Mouse (Mus musculus): Measurements from ENCODE around the gene Gm13199. TPM values are rescaled to one million over a fixed set of nuclear protein-coding genes. Genes with fewer than 3 reads are reported as not detected.

The Gm13199 gene
- polyA plus RNA-seq, 1 experiment from 2014 or later = 1.1 TPM

DNA sequence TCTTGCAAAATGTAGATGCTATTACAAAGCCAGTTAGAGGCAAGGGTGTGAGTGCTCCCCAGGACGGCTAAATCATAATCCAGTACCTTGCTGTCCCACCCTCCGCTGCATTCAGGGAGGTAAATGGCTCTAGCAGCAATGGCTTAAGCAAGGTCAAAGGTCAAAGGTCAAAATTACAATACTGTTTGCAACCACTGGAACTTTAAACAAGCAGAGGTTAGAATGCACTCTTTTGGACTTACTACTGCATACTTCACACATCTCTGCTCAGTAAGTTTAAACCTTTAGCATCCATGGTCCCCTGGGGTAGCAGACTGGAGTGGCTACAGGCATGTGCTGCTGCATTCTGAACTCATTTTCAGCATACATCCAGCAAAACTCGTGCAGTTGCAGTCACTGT lies 14.7 kb upstream of the Gm13199 start:
- no peaks in the 10 kb centered on the region for H3K9me3 ChIP-seq (replicated peaks; ENCODE audit: control insufficient read depth, low read length)
- no peak overlapping the region for H3K4me3 ChIP-seq (replicated peaks; ENCODE audit: low read length)
- no peak for ATAC-seq (ENCODE audit: insufficient read depth, low FRiP score)
- no peak overlapping the region for H3K4me2 ChIP-seq (ENCODE audit: low read depth, low read length)
- H3K36me3 ChIP-seq (ENCODE audit: control insufficient read depth, insufficient read depth, low read length) = peaks cover 15% of the 10 kb centered on the region; the same call in 1 of the 2 replicates
- no peak overlapping the region for H3K9ac ChIP-seq (ENCODE audit: low read length)
- WGBS = 69% methylated on average over 3 of the region's 3 CpGs
- H3K27ac ChIP-seq (ENCODE audit: low read length) = no peak overlapping the region
- no peaks in the 10 kb centered on the region for H3K27me3 ChIP-seq (ENCODE audit: control insufficient read depth, insufficient read depth, low read length)
- no peaks in the 10 kb centered on the region for H3K4me1 ChIP-seq (ENCODE audit: control insufficient read depth, insufficient read depth, low read length)

DNA sequence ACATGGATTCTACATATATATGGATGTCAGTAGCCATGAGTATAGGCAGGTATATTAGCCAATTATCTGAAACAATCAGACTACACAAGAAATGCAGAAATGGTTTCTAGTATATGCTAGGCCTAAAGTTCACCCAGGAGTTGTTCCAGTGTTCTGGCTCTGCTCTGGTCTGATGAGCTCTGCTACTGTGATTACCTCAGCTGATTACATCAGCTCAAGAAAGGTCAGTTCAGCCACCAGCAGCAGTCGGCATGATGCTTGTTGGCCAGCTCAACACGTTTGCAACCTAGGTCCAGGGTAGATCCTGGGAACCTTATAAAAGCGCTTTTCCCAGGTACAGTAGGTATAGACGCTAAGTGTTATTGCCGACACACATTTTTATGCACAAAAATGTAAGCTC lies 7.0 kb upstream of the Gm13199 start:
- 89% methylated on average over 5 of the region's 5 CpGs for WGBS
- no peak overlapping the region for H3K4me2 ChIP-seq (ENCODE audit: low read depth, low read length)
- no peaks in the 10 kb centered on the region for H3K27me3 ChIP-seq (ENCODE audit: control insufficient read depth, insufficient read depth, low read length)
- H3K27ac ChIP-seq (ENCODE audit: low read length) = no peak overlapping the region
- H3K9me3 ChIP-seq (replicated peaks; ENCODE audit: control insufficient read depth, low read length) = no peaks in the 10 kb centered on the region
- ATAC-seq (ENCODE audit: insufficient read depth, low FRiP score) = no peak
- no peak overlapping the region for H3K4me3 ChIP-seq (replicated peaks; ENCODE audit: low read length)
- no peaks in the 10 kb centered on the region for H3K4me1 ChIP-seq (ENCODE audit: control insufficient read depth, insufficient read depth, low read length)
- no peak overlapping the region for H3K9ac ChIP-seq (ENCODE audit: low read length)
- peaks cover 19% of the 10 kb centered on the region; the same call in 1 of the 2 replicates for H3K36me3 ChIP-seq (ENCODE audit: control insufficient read depth, insufficient read depth, low read length)

DNA sequence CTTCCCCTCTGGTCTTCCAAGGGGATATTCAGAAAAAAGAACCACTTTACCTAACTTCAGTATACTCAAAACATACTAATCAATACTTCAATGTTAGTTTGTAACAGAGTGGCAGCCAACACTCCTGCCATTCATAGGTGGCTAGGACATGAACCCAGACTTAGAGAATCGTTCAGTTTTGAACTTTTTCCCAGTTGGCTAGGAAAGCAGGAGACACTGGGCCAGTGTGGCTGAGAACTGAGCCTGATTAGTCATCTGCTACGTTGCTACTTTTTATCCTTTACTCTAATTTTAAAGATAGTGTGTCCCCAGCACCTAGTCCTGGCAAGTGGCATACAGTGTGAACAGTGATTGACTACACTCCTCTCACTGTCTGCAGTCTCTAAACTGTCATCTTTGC lies 4.9 kb upstream of the Gm13199 start:
- H3K36me3 ChIP-seq (ENCODE audit: control insufficient read depth, insufficient read depth, low read length) = peaks cover 23% of the 10 kb centered on the region
- H3K27ac ChIP-seq (ENCODE audit: low read length) = no peak overlapping the region
- H3K4me3 ChIP-seq (replicated peaks; ENCODE audit: low read length) = no peak overlapping the region
- H3K27me3 ChIP-seq (ENCODE audit: control insufficient read depth, insufficient read depth, low read length) = no peaks in the 10 kb centered on the region
- H3K4me1 ChIP-seq (ENCODE audit: control insufficient read depth, insufficient read depth, low read length) = no peaks in the 10 kb centered on the region
- H3K9me3 ChIP-seq (replicated peaks; ENCODE audit: control insufficient read depth, low read length) = no peaks in the 10 kb centered on the region
- 87% methylated on average over 2 of the region's 2 CpGs for WGBS
- no peak for ATAC-seq (ENCODE audit: insufficient read depth, low FRiP score)
- no peak overlapping the region for H3K9ac ChIP-seq (ENCODE audit: low read length)
- no peak overlapping the region for H3K4me2 ChIP-seq (ENCODE audit: low read depth, low read length)

DNA sequence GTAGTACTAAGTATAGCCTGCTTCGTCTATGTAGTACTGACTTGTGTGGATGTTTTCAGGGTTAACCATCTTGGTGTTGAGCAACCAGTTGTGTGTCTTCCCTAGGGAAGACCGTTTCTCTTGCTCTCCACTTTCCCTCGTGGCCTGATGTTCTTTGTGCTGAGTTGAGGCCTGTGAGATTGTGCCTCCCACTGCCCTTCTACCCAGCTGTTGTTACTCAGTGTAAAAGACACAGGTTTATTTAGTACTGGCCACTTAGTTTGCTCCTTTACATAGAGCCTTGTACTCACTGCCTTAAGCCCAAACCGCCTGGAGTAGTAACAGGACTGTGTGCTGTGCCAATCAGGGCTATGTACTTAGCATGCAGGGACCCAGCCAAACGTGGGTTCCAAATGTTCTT lies 10.9 kb downstream of the Gm13199 start:
- no peak overlapping the region for H3K9ac ChIP-seq (ENCODE audit: low read length)
- 70% methylated on average over 5 of the region's 5 CpGs for WGBS
- no peak for ATAC-seq (ENCODE audit: insufficient read depth, low FRiP score)

DNA sequence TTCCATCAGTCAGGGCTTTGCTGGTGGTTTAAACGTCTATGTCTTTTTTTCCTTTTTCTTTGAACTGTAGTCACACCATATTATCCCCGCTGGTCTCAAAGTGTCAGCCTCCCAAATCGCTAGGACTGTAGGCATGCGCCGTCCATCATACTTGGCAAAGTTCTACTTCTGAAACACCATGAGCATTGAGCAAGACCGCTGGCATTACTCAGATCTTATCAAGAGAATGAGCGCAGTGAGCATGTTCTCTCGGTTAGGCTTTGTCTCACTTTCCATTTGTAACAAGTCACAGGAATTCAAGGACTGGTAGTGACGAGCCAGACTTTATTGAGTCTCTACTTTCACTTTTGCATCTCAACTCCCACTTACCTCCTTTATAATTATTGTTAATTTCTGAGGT lies 11.6 kb downstream of the Gm13199 start:
- no peak for ATAC-seq (ENCODE audit: insufficient read depth, low FRiP score)
- Histone ChIP-seq H3K36me3 (ENCODE audit: control insufficient read depth, insufficient read depth, low read length) (0 out of 2 replicates have a peak, but pooled peaks cover 2% of the 10 kb centered on the region), H3K4me2 (ENCODE audit: low read depth, low read length) (no peak overlapping the region), H3K27me3 (ENCODE audit: control insufficient read depth, insufficient read depth, low read length) (no peaks in the 10 kb centered on the region), H3K9me3 (replicated peaks; ENCODE audit: control insufficient read depth, low read length) (no peaks in the 10 kb centered on the region), H3K4me3 (replicated peaks; ENCODE audit: low read length) (no peak overlapping the region), H3K9ac (ENCODE audit: low read length) (no peak overlapping the region), H3K4me1 (ENCODE audit: control insufficient read depth, insufficient read depth, low read length) (peaks cover 15% of the 10 kb centered on the region), H3K27ac (ENCODE audit: low read length) (no peak overlapping the region)
- WGBS = 91% methylated on average over 9 of the region's 9 CpGs

More for the DNA sequence above, 10.9 kb downstream of the Gm13199 start:
- Histone ChIP-seq H3K4me3 (replicated peaks; ENCODE audit: low read length) (no peak overlapping the region), H3K4me1 (ENCODE audit: control insufficient read depth, insufficient read depth, low read length) (peaks cover 9% of the 10 kb centered on the region), H3K4me2 (ENCODE audit: low read depth, low read length) (no peak overlapping the region), H3K9me3 (replicated peaks; ENCODE audit: control insufficient read depth, low read length) (no peaks in the 10 kb centered on the region), H3K36me3 (ENCODE audit: control insufficient read depth, insufficient read depth, low read length) (0 out of 2 replicates have a peak, but pooled peaks cover 2% of the 10 kb centered on the region), H3K27me3 (ENCODE audit: control insufficient read depth, insufficient read depth, low read length) (no peaks in the 10 kb centered on the region), H3K27ac (ENCODE audit: low read length) (no peak overlapping the region)

DNA sequence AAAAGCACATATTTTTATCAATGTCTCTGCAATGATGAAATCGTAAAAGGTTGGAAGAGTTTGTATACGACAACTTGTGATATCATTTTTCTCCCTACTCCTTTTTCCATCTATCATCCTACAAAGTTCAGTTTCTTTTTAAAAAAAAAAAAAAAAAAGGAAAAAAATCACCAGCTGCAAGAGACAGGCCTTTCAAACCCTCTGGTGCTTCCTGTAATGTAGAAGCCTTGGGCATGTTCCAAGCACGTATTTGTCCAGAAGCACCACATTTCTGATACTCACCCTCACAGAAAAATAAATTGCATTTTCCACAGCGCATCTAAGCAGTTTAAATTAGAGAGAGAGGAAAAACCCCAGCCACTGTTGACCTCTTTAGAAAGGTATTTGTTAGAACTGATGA lies 16.9 kb downstream of the Gm13199 start:
- H3K9me3 ChIP-seq (replicated peaks; ENCODE audit: control insufficient read depth, low read length) = no peaks in the 10 kb centered on the region
- peaks cover 12% of the 10 kb centered on the region for H3K4me1 ChIP-seq (ENCODE audit: control insufficient read depth, insufficient read depth, low read length)
- H3K27me3 ChIP-seq (ENCODE audit: control insufficient read depth, insufficient read depth, low read length) = no peaks in the 10 kb centered on the region
- 16% methylated on average over 4 of the region's 4 CpGs for WGBS
- peak overlapping the region; percentile 74 for H3K4me3 ChIP-seq (replicated peaks; ENCODE audit: low read length)
- H3K27ac ChIP-seq (ENCODE audit: low read length) = peak overlapping the region; percentile 83; the same call in 1 of the 2 replicates
- H3K36me3 ChIP-seq (ENCODE audit: control insufficient read depth, insufficient read depth, low read length) = peaks cover 7% of the 10 kb centered on the region
- H3K9ac ChIP-seq (ENCODE audit: low read length) = peak overlapping the region; percentile 94
- ATAC-seq (ENCODE audit: insufficient read depth, low FRiP score) = no peak
- H3K4me2 ChIP-seq (ENCODE audit: low read depth, low read length) = peak overlapping the region; percentile 64

DNA sequence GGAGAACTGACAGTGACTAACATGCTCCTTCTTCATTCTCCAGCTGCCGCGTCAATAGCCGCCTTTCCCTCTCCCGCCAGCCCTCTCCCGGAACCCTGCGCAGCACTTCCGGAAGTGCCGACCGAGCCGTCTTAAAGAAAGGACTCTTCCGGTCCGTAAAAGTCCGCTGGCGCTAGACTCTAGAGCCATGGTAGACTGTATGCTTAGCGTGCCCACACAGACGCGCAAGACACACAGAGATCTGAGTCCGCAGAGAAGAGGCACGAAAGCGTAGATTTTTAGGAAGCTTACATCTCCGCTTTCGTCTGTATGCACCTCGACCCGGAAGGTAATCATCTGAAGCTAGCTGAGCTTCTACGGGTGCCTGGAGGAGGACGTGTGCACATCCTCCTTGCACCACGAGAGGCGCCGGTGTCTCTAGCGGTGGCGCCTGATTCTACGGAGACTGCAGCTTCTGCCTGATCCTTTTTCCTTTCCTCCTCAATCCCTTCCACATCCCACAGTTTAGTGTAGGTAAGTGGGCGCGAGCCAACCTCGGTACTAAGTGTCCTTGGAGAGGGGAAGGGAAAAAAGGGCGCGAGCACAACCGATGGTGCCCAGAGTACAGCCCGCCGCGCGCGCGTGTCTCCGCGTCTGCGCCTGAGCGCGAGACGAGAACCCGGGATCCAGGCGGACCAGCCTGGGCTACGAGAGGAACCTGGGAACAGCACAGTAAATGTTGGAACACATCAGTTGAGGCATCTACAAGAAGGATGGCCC lies 17.7 kb downstream of the Gm13199 start, which contains the start of the genes Nudt5 and Cdc123:
Gene Nudt5 (plus strand): TSS at position 147 of the 759 bp plus-strand sequence.
Gene Cdc123 (minus strand): TSS at position 292 of the 759 bp plus-strand sequence.
- H3K4me3 ChIP-seq (replicated peaks; ENCODE audit: low read length) = peak within 1 kb of the TSS; percentile 74
- H3K36me3 ChIP-seq (ENCODE audit: control insufficient read depth, insufficient read depth, low read length) = peaks cover 14% of the 10 kb centered on the region
- WGBS = under 1% methylated on average over 53 of the region's 53 CpGs
- no peaks in the 10 kb centered on the region for H3K27me3 ChIP-seq (ENCODE audit: control insufficient read depth, insufficient read depth, low read length)
- ATAC-seq (ENCODE audit: insufficient read depth, low FRiP score) = peak; percentile 96
- peak within 1 kb of the TSS; percentile 83 for H3K27ac ChIP-seq (ENCODE audit: low read length)
- H3K4me1 ChIP-seq (ENCODE audit: control insufficient read depth, insufficient read depth, low read length) = peaks cover 12% of the 10 kb centered on the region
- H3K9me3 ChIP-seq (replicated peaks; ENCODE audit: control insufficient read depth, low read length) = no peaks in the 10 kb centered on the region
- peak within 1 kb of the TSS; percentile 68 for H3K4me2 ChIP-seq (ENCODE audit: low read depth, low read length)
- peak within 1 kb of the TSS; percentile 94 for H3K9ac ChIP-seq (ENCODE audit: low read length)

DNA sequence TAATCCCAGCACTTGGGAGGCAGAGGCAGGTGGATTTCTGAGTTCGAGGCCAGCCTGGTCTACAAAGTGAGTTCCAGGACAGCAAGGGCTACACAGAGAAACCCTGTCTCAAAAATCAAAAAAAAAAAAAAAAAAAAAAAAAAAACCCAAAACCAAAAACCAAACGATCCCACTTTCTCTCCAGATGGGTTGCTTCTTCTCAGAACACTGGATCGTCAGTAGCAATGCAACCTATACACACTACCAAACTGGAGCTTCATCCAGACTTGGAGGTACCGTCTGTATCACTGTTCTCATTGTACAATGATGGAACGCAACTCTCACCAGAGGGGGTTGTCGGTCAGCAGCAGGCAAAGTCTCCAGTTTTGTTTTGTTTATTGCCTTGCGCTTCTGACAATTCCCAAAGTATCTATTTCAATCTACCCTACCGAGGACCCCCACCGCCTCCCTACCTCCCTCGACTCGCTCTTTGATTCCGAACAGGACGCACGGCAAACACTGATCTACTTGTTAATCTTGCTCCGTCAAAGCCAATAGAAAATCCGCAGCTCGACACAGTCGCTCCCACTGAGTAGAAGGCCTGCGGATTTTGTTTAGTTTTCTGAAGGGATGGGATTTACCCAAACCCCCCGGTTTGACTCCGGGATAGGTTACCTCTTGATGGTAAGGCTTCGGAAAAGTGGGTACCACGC lies 18.4 kb downstream of the Gm13199 start:
- Histone ChIP-seq H3K27ac (ENCODE audit: low read length) (peak overlapping the region; percentile 83), H3K36me3 (ENCODE audit: control insufficient read depth, insufficient read depth, low read length) (peaks cover 22% of the 10 kb centered on the region), H3K4me3 (replicated peaks; ENCODE audit: low read length) (peak overlapping the region; percentile 74), H3K27me3 (ENCODE audit: control insufficient read depth, insufficient read depth, low read length) (no peaks in the 10 kb centered on the region), H3K9ac (ENCODE audit: low read length) (peak overlapping the region; percentile 94), H3K9me3 (replicated peaks; ENCODE audit: control insufficient read depth, low read length) (no peaks in the 10 kb centered on the region), H3K4me1 (ENCODE audit: control insufficient read depth, insufficient read depth, low read length) (peaks cover 12% of the 10 kb centered on the region), H3K4me2 (ENCODE audit: low read depth, low read length) (peak overlapping the region; percentile 68)
- peak; percentile 33 for ATAC-seq (ENCODE audit: insufficient read depth, low FRiP score)
- 4% methylated on average over 23 of the region's 23 CpGs for WGBS

DNA sequence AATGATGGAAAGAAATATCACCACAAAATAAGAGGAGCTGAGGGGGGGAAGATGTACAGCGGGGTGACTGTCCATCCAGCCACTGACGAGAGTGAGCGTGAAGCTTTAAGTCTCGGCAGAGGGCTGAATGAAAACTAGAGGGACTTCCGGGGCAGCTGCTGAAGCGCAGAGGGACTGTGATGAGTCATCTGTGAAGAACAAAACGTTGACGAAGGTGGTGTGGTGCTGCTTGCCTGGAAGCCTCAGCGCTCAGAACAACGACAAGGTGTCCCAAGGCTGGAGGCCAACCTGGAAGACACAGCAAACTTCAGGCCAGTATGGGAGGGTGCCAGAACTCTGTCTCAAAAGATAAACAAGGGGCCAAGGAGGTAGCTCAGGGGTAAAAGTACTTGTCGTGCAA lies 21.9 kb downstream of the Gm13199 start:
- WGBS = 94% methylated on average over 11 of the region's 11 CpGs
- Histone ChIP-seq H3K9ac (ENCODE audit: low read length) (no peak overlapping the region), H3K4me1 (ENCODE audit: control insufficient read depth, insufficient read depth, low read length) (peaks cover 2% of the 10 kb centered on the region; the same call in 1 of the 2 replicates), H3K4me2 (ENCODE audit: low read depth, low read length) (no peak overlapping the region), H3K9me3 (replicated peaks; ENCODE audit: control insufficient read depth, low read length) (no peaks in the 10 kb centered on the region), H3K36me3 (ENCODE audit: control insufficient read depth, insufficient read depth, low read length) (peaks cover 28% of the 10 kb centered on the region), H3K27me3 (ENCODE audit: control insufficient read depth, insufficient read depth, low read length) (no peaks in the 10 kb centered on the region), H3K4me3 (replicated peaks; ENCODE audit: low read length) (no peak overlapping the region), H3K27ac (ENCODE audit: low read length) (no peak overlapping the region)
- no peak for ATAC-seq (ENCODE audit: insufficient read depth, low FRiP score)
